Mouse (Mus musculus): Measurements from ENCODE around the gene Nme7.
A peak's percentile ranks its signal among the peaks of the same experiment; 100 is the strongest.

The Nme7 gene

DNA sequence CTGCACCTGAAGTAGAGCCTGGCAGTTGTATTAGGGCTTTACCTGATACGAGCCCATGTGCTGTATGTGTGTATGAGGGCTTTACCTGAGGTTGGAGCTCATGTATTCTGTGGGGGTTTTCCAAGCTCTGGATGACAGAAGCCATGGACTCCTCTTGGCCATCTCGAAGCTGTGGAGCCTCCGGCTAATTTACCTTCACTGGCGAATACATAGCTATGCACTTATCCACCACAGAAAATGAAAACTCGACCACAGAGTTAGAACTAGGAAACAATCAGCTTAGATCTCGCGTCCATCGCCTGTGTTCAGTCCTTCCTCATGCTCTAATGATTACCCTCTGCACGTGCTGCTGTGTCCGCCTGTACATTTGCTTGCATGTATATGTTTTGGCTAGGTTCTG lies 80.4 kb downstream of the Nme7 start:
- no peak for DNase-seq (ENCODE audit: low spot score in 2 of 2)

DNA sequence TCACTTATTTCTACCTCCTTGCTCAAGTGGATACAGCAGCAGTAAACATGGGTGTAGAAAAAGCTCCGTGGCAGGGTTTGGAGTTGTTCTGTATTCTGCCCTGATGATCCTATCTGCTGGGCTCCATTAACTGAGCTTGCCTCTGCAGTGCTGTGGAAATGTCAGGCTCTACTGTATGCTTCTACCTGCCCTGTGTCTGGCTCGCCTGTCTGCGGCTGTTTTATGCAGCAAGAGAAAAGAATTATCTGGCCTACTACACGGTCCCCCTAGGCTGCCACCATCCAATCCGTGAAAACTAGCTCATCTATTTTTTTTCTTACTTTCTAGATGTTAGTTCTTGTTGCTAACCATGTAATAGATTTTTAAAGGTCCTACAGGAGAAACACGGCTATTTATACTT lies 81.1 kb downstream of the Nme7 start:
- no peak for DNase-seq (ENCODE audit: low spot score in 2 of 2)

- DNase-seq (ENCODE audit: low spot score in 2 of 2), result no peak
Measured at GRCm38 (mm10) chr1:164389743-164390142, 85.8 kb downstream of the Nme7 start.

DNA sequence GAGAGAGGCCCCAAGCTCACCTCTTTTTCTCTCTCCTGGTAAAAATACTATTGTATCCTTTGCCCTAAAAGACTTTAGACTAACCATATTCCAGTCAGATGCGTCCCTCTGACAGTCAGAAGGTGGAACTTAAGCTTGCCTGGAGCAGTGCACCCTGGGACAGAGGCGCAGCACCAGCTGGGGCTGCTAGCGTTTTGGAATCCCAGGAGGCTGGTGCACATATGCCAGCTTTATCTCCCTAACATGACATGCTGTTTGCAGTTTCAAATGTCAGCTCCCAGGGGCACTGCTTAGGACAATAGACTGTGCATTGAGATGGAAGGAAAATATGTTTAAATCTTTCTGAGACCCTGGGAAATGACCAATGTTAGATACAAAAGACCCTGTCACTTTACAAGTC lies 88.3 kb downstream of the Nme7 start:
- no peak for DNase-seq (ENCODE audit: low spot score in 2 of 2)

- DNase-seq (ENCODE audit: low spot score in 2 of 2), result peak; percentile 35 to 52
Measured at GRCm38 (mm10) chr1:164395131-164395780, 91.3 kb downstream of the Nme7 start.

DNA sequence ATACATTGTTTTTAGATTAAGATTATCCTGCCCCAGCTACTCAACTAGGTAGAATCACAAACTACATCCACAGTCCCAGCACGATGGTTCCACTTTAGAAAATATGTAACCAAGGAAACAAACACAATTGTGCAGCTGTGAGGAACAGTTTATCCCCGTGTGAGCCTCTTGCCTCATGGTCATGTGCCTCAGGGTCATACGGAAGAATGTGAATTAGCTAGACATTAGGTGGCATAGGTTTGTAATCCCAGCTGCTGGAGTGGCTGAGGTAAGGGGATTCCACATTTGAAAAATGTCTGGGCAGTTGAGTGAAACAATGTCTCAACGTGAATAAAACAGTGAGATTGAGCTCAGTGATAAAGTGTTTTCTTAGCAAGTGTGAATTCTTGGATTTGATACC lies 93.8 kb downstream of the Nme7 start:
- no peak for DNase-seq (ENCODE audit: low spot score in 2 of 2)

DNA sequence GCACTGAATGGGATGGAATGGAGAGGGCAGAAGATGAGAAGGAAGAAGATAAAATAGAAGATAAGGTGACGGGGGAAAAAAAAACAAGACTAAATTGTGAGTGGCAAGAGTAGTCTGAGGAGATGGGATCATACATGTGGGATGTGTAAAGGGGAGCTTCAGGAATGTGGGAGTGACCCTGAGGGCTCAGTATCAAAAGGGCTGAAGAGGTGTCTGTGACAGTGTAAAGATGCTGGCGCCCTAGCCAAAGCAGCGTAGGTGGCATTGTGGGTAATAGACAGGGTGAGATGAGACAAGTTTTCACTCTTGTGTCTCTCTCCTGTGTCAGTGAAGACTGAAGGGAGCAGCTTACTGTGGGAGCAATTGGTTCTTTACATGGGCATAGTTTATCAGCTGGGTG lies 95.7 kb downstream of the Nme7 start:
- no peak for DNase-seq (ENCODE audit: low spot score in 2 of 2)

DNA sequence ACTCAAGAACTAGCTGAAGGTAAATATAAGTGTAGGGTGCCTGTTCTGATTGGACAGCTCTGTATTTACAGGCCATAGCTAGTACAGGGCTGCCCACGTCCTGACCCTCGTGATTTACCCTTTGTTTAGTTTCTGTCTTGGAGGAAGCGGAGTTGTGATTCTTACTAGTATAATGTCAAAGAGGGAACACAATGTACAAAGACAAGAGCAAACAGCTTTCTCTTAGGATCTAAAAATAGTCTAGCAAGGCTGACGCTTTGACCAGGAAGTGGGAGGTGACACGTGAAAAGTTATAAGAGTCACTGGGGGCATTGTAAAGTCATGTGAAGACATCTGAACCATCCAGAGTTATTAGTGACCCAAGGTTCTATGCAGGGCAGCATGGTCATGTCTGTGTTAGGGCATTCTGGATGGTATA lies 101.5 kb downstream of the Nme7 start:
- no peak for DNase-seq (ENCODE audit: low spot score in 2 of 2)

GRCm38 (mm10) chr1:164406506-164406905 lies 102.6 kb downstream of the Nme7 start:
- no peak for DNase-seq (ENCODE audit: low spot score in 2 of 2)

DNA sequence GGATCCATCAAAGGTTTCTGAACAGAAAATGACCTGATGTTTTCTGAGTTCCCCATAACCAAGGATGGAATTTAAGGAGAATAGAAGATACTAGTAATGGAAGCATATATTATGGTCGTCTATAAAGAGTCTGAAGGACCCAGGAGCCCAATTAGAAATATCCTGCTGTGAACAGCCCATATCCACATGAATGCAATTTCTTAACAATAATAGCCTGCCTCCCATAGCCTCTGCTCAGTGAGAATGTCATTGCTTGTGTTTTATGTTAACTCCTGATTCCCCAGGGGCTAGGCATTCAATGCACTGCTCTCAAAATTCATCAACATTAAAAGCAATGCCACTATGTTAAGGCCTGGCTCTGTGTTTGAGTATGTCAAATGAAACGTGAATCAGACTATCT lies 104.7 kb downstream of the Nme7 start:
- DNase-seq (ENCODE audit: low spot score in 2 of 2), result no peak

GRCm38 (mm10) chr1:164411306-164411705 lies 107.4 kb downstream of the Nme7 start:
- DNase-seq (ENCODE audit: low spot score in 2 of 2), result no peak

DNA sequence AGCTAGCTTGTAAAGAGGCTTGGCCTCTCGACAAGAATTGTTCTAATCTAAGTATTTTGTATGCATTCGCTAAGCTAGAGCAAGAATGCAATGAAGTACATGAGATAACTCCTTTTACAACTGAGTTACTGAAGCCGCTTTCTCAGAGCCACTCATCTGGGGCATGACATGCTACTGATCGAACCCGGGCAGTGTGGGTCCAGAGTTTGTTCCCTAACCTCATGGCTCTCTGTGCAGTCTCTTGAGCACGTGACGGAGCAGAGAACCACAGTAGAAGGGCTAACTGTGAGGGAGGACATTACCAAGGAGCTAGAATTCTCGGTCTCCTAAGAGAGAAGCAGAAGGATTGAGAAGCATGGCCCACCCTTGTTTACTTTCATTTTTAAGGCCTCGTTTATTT lies 109.0 kb downstream of the Nme7 start:
- DNase-seq (ENCODE audit: low spot score in 2 of 2), result no peak

- no peak for DNase-seq (ENCODE audit: low spot score in 2 of 2)
Measured at GRCm38 (mm10) chr1:164413608-164414007, 109.7 kb downstream of the Nme7 start.

- DNase-seq (ENCODE audit: low spot score in 2 of 2), result no peak
Measured at GRCm38 (mm10) chr1:164415347-164415751, 111.4 kb downstream of the Nme7 start.

- no peak for DNase-seq (ENCODE audit: low spot score in 2 of 2)
Measured at GRCm38 (mm10) chr1:164416692-164417394, 112.9 kb downstream of the Nme7 start.

GRCm38 (mm10) chr1:164417604-164418003 lies 113.7 kb downstream of the Nme7 start:
- DNase-seq (ENCODE audit: low spot score in 2 of 2), result no peak

DNA sequence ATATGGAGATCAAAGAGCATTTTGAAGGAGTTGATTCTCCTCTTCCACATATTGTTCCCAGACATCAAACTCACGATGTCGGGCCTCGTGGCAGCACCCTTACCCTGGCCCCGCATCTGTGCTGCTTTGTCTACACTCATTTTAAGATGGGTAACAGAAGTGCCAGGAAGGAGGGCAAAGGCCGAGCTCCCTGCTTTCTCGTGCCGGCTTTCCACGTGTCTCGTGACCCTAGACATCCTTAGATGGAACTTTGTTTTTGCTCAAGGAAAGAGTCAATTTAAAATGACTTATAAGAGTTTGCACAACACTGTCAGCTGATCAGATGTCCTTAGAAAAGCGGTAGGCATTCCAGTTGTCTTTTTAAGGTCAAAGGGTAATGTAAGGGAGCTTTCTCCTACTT lies 114.4 kb downstream of the Nme7 start:
- DNase-seq (ENCODE audit: low spot score in 2 of 2), result no peak

GRCm38 (mm10) chr1:164419401-164419800 lies 115.5 kb downstream of the Nme7 start:
- DNase-seq (ENCODE audit: low spot score in 2 of 2), result no peak

- DNase-seq (ENCODE audit: low spot score in 2 of 2), result no peak
Measured at GRCm38 (mm10) chr1:164420623-164421354, 116.9 kb downstream of the Nme7 start.

DNA sequence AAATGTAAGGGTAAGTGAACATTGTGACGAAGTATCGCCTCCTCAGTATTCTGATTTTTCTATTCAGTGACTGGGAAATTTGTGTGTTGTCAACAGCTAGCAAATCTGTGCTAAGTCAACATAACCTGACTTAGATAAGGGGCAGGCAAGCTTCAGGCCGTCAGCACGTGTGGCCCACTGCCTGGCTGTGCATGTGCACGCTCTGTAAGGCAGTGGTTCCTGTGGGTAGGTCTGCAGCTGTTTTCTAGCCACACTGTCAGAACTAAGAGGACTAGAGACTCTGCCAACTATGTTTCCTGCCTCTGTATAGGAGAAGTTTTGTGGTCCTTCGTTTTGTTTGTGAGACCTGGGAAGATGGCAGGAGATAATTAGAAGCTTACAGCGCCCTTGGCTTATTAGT lies 122.3 kb downstream of the Nme7 start:
- DNase-seq (ENCODE audit: low spot score in 2 of 2), result no peak

GRCm38 (mm10) chr1:164427777-164428176 lies 123.9 kb downstream of the Nme7 start:
- DNase-seq (ENCODE audit: low spot score in 2 of 2), result no peak

DNA sequence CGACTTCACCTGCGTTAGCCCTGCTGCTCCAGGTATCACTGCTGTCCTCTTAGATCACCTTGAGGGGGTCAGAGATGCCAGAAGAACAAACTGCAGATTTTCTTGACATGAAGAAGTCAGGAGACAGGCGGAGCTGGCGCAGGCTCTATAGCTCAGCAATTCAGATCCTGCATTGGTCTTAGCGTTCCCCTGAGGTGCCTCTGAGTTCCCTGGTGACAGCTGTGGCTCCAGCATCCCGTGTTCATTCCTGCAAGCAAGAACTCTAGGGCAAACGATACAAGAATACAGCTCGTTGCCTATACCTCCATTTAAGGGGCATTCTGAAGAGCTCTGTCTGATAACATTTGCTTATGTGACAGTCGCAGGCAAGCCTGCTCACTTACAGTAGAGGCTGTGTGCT lies 124.7 kb downstream of the Nme7 start:
- DNase-seq (ENCODE audit: low spot score in 2 of 2), result no peak

DNA sequence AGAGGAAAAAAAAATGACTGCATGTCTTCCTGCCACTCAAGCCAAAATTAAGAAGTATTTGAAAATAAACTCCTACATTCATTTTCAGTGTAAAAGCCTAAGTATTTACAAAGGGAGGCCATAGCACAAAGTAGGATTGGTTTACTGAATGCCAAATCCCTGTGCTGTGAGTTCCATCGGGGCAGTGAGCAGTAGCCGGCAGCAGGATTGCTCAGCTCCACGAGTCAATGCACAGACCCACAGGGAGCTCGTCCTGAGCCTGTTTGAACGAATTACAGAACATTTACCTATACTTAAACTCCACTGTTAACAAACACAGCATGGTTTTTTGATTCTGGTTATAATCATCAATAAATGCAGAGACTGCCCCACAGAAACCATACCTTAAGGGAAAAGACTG lies 128.7 kb downstream of the Nme7 start:
- no peak for DNase-seq (ENCODE audit: low spot score in 2 of 2)

All from frontal cortex, postnatal 36 days (tissue).